Mouse (Mus musculus): ENCODE results near the gene Cplx3. TPM values are rescaled to one million over a fixed set of nuclear protein-coding genes. Genes with fewer than 3 reads are reported as not detected.

Cplx3 gene
- total RNA-seq, 2 experiments from 2014 or later, result 9.1 to 9.6 TPM

- no peak for TF ChIP-seq CTCF (IDR thresholded peaks at IDR 0.05)
- Histone ChIP-seq H3K27ac (peak overlapping the region; percentile 63), H3K4me3 (no peak overlapping the region)
- intact Hi-C loops (cut with DNase I), result no loop called here
- no peak for DNase-seq (ENCODE audit: extremely low spot score in 1 of 2, low spot score in 2 of 2)
These were observed 31.2 kb upstream of the Cplx3 start for GRCm38 (mm10) chr9:57637272-57637671.

DNA sequence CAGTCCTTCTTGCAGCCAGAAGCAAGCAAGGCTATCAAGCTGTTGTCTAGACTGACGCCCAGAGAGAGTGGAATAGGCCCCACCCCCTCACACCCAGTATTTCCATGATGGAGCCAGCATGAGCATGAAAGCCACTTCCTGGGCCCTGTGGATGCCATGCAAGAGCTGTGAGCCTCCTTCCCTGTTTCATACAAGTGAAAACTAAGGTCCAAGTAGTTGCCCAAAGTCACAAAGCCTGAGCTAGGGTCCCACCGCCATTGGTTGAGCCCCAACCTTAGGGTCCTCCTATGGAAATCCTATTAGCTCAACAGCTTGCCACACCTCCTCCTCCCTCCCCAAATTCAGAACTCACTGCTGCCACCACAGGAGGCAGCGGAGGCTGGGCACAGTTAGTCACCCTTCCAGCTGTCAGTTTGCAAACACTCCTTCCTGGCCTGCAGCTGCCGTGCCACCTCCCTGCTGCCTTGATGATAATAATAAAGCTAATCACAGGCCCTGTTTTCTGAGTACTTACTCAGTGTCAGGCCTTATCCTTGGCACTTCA is 27.5 kb upstream of the Cplx3 start:
- Histone ChIP-seq H3K4me3 (no peak overlapping the region), H3K27ac (no peak overlapping the region)
- peak; percentile 49 for DNase-seq (ENCODE audit: extremely low spot score in 1 of 2, low spot score in 2 of 2)
- intact Hi-C loops (cut with DNase I), result no loop called here
- TF ChIP-seq CTCF (IDR thresholded peaks at IDR 0.05), result peak; percentile 43

- Histone ChIP-seq H3K4me3 (no peak overlapping the region), H3K27ac (no peak overlapping the region)
- TF ChIP-seq CTCF (IDR thresholded peaks at IDR 0.05), result peak; percentile 99
- DNase-seq (ENCODE audit: extremely low spot score in 1 of 2, low spot score in 2 of 2), result peak; percentile 69 to 85
- intact Hi-C loops (cut with DNase I), result loop anchor here (1.0 kb wide), 1 partner anchor 26 kb away; no protein-coding TSS in a partner anchor
These were observed 23.2 kb upstream of the Cplx3 start for GRCm38 (mm10) chr9:57629118-57629874.

- Histone ChIP-seq H3K4me3 (no peak overlapping the region), H3K27ac (no peak overlapping the region)
- intact Hi-C loops (cut with DNase I), result loop anchor here (1.0 kb wide), 1 partner anchor 27 kb away; no protein-coding TSS in a partner anchor
- no peak for TF ChIP-seq CTCF (IDR thresholded peaks at IDR 0.05)
- no peak for DNase-seq (ENCODE audit: extremely low spot score in 1 of 2, low spot score in 2 of 2)
These were observed 22.6 kb upstream of the Cplx3 start for GRCm38 (mm10) chr9:57628717-57629116.

DNA sequence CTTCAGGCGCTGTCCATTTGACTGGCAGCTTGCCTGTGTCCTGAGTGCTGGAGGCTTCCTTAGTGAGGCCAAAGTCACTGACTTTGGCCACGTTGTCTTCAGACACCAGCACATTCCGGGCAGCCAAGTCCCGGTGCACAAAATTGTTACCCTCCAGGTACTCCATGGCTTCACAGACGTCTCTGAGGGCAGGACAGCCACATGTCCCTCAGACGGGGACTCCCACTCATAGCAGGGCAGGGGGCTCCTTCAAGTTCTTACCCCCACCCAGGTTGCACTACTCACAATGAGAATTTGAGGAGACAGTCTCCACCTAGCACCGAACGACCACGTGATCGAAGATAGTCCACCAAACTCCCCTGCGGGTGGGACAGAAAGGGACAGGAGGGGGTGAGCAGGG is 21.8 kb upstream of the Cplx3 start:
- intact Hi-C loops (cut with DNase I), result no loop called here
- DNase-seq (ENCODE audit: extremely low spot score in 1 of 2, low spot score in 2 of 2), result no peak
- H3K4me3 ChIP-seq, result no peak overlapping the region
- TF ChIP-seq CTCF (IDR thresholded peaks at IDR 0.05), result no peak
- no peak overlapping the region for H3K27ac ChIP-seq

GRCm38 (mm10) chr9:57627191-57627590 is 21.1 kb upstream of the Cplx3 start:
- intact Hi-C loops (cut with DNase I), result no loop called here
- no peak overlapping the region for H3K4me3 ChIP-seq
- no peak overlapping the region for H3K27ac ChIP-seq
- TF ChIP-seq CTCF (IDR thresholded peaks at IDR 0.05), result no peak
- DNase-seq (ENCODE audit: extremely low spot score in 1 of 2, low spot score in 2 of 2), result no peak

DNA sequence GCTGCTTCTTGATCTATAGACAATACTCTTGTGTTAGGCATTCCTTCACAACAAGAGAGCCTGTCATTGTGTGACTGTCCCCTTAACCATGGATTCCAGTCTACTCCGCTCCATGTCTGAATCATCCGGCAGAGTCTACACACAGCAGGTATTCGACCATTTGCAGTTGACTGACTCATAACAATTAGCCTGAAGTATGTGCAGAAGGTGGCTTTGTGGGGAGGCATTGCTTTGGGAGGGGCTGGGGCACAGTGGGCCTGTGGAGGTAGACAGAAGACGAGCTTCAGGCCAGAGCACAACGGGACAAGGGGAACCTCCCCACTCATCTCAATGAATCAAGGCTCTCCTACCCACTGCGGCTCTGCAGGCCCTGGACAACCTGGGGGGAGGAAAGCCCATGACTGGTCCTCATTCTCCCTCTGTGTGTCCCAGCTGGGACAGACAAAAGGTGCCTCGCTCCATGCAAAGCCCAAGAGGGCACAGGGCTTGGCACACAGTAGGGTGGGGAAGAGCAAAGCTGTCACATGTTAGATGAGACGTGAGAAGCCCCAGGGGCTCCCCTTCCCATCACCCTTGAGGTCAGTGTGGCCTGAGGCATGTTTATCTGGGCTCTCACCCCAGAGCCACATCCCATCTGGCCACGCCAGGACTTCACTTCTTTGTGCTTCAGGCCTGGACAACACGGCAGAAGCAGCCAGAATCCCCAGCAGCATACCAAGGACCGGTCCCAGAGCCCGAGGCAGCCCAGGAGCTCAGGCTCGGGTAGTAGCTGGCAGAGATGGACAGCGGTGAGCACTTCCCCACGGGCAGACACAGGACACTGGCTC is 19.8 kb upstream of the Cplx3 start:
- no peak overlapping the region for H3K4me3 ChIP-seq
- no peak for TF ChIP-seq CTCF (IDR thresholded peaks at IDR 0.05)
- DNase-seq (ENCODE audit: extremely low spot score in 1 of 2, low spot score in 2 of 2), result no peak
- intact Hi-C loops (cut with DNase I), result no loop called here
- H3K27ac ChIP-seq, result no peak overlapping the region

- no peak for DNase-seq (ENCODE audit: extremely low spot score in 1 of 2, low spot score in 2 of 2)
- H3K4me3 ChIP-seq, result no peak overlapping the region
- H3K27ac ChIP-seq, result no peak overlapping the region
- intact Hi-C loops (cut with DNase I), result no loop called here
- TF ChIP-seq CTCF (IDR thresholded peaks at IDR 0.05), result no peak
These were observed 18.2 kb upstream of the Cplx3 start for GRCm38 (mm10) chr9:57624295-57624694.

- no peak within 1 kb of the TSS for H3K27ac ChIP-seq
These were observed 14.6 kb upstream of the Cplx3 start, which contains the start of gene Lman1l for GRCm38 (mm10) chr9:57620674-57621073. TSS of gene Lman1l (minus strand) at chr9:57620774.

DNA sequence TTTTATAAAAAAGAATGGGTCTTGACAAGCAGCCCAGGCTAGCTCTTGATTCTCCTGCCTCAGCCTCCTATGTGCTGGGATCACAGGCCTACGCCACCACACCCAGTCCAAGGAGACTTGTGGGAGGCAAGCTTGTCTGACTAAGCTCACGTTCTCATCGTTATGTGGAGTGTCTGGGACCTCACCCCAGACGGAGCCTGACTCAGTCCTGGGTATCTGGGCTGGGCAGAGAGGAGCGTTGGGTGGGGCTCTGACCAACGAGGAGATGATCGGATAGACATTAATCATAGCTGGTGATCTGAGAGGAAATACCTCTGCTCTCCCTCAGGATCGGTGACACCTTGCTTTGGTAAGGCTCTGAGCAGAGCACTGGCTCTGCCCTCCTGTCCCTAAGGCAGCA is 12.8 kb upstream of the Cplx3 start:
- no peak for TF ChIP-seq CTCF (IDR thresholded peaks at IDR 0.05)
- intact Hi-C loops (cut with DNase I), result no loop called here

More at GRCm38 (mm10) chr9:57620674-57621073, 14.6 kb upstream of the Cplx3 start, which contains the start of gene Lman1l:
- no peak within 1 kb of the TSS for H3K4me3 ChIP-seq
- intact Hi-C loops (cut with DNase I), result no loop called here
- no peak for DNase-seq (ENCODE audit: extremely low spot score in 1 of 2, low spot score in 2 of 2)
- TF ChIP-seq CTCF (IDR thresholded peaks at IDR 0.05), result no peak

DNA sequence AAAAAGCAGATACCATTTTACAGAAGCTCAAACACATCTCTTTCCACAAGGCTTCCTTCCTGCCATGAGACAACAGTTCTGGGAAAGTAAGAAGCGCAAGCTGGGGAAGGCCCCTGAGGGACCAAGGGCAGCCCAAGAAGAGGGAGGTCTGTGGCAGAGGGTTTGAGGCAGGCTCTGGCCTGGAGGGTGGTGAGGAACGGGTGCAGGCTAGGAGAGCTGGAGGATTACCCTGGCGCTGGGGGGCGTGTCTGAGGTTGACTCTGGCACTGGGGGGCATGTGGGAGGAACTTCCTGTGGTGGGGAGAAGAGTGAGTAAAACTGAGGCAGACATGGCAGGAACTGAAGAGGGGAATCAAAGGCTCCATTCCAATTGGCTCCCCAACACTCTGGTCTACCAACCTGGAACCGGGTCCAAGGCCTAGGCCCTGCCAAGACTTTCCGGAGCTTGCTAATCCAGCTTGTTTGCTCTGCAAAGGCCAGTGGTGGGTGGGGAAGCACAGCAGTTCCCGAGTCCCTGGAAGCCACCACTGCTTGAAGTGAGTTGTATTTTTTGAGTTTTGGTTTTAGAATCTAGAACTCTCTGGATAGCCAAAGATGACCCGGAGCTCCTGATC is 11.6 kb upstream of the Cplx3 start:
- intact Hi-C loops (cut with DNase I), result no loop called here
- Histone ChIP-seq H3K27ac (no peak overlapping the region), H3K4me3 (no peak overlapping the region)
- no peak for DNase-seq (ENCODE audit: extremely low spot score in 1 of 2, low spot score in 2 of 2)
- TF ChIP-seq CTCF (IDR thresholded peaks at IDR 0.05), result no peak

More for the DNA sequence above, 12.8 kb upstream of the Cplx3 start:
- H3K27ac ChIP-seq, result no peak overlapping the region
- no peak for DNase-seq (ENCODE audit: extremely low spot score in 1 of 2, low spot score in 2 of 2)
- no peak overlapping the region for H3K4me3 ChIP-seq
